Comparison of ENCODE assay signal across 17 mouse cellular contexts in the genomic region with DNA sequence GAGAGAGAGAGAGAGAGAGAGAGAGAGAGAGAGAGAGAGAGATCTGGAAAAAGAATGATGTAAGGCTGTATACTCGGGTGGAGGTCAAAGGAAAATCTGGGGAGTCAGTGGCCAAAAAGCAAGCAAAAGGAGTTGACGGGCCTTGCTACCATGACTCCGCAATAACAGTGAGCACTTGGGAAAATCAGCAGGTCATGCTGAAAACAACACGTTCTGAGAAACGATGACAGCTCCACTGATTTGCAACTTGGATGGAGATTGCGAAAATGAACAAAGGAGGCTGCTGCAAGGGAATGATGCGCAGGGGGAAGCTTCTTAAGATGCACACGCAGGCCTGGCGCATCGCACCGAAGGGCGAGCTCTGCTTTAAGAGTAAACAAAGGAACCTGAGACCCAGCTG. TPM values are rescaled to one million over a fixed set of nuclear protein-coding genes. Genes with fewer than 3 reads are reported as not detected.
A peak's percentile ranks its signal among the peaks of the same experiment; 100 is the strongest.
DNase-seq lines count a peak whose midpoint lies in the region; ATAC-seq and TF ChIP-seq lines count a peak whose summit lies in the region.
"Had no signal": no experiment of that assay in that cellular context is flagged by ENCODE, and none has a peak within 500 bp of the region (broad histone marks: within the 10 kb centered on the region; RNA-seq: fewer than 3 reads in every experiment).

No protein-coding gene starts in this region.

- DNase-seq in heart, adult 2 months: peak; percentile 19 to 32
- peak; percentile 88 for DNase-seq in NIH3T3 (ENCODE audit: low read depth)
- peak; percentile 17 for DNase-seq in embryo, embryonic 11.5 days (ENCODE audit: low read depth, low spot score)
- DNase-seq in heart, postnatal 14 days: peak; percentile 5 to 12
- DNase-seq in adrenal gland, adult 2 months: no peak
- DNase-seq in liver, embryonic 11.5 days (ENCODE audit: low spot score): no peak
- no peak for DNase-seq in testis, postnatal 14 days (ENCODE audit: low spot score)
- DNase-seq: adrenal gland, postnatal 10 days; cerebellum, adult 11 months; layer of hippocampus, postnatal 36 days; lung, postnatal 10 days; right cerebral cortex, postnatal 14 days; thymus, postnatal 36 days had no signal

- H3K27ac ChIP-seq in heart, adult 2 months: no peak overlapping the region
- H3K27ac ChIP-seq in heart, embryonic 11.5 days (ENCODE audit: low read depth, low read length): no peak overlapping the region
- H3K27ac ChIP-seq in liver, embryonic 11.5 days (ENCODE audit: low read depth, low read length): no peak overlapping the region
- H3K27ac ChIP-seq: limb, embryonic 15.5 days; midbrain, embryonic 13.5 days had no signal

- no peaks in the 10 kb centered on the region for H3K4me1 ChIP-seq in heart, adult 2 months (ENCODE audit: control insufficient read depth, insufficient read depth, low read length)
- H3K4me1 ChIP-seq in heart, embryonic 11.5 days (ENCODE audit: control insufficient read depth, insufficient read depth, low read length): no peaks in the 10 kb centered on the region
- H3K4me1 ChIP-seq in liver, embryonic 11.5 days (replicated peaks; ENCODE audit: control insufficient read depth, insufficient read depth, low read length): no peaks in the 10 kb centered on the region

- H3K79me2 ChIP-seq in heart, adult 2 months (replicated peaks; ENCODE audit: control insufficient read depth, insufficient read depth, low read length): no peaks in the 10 kb centered on the region

- no peak overlapping the region for H3K4me2 ChIP-seq in heart, embryonic 11.5 days
- H3K4me2 ChIP-seq in liver, embryonic 11.5 days: no peak overlapping the region
- H3K4me2 ChIP-seq: limb, embryonic 15.5 days; midbrain, embryonic 13.5 days had no signal

- intact Hi-C loops in heart, adult 2 months (cut with DNase I): no loop called here
- intact Hi-C loops in heart, postnatal 14 days (cut with DNase I): no loop called here

- TF ChIP-seq CTCF in heart, adult 2 months (IDR thresholded peaks at IDR 0.05): no peak

- 67% methylated on average over 12 of the region's 12 CpGs for WGBS in heart, adult 2 months
- 57% methylated on average over 12 of the region's 12 CpGs for WGBS in heart, embryonic 11.5 days (ENCODE audit: insufficient replicate concordance)
- WGBS in liver, embryonic 11.5 days: 65% methylated on average over 12 of the region's 12 CpGs

- H3K4me3 ChIP-seq in heart, adult 2 months: no peak overlapping the region
- H3K4me3 ChIP-seq in heart, embryonic 11.5 days (ENCODE audit: low read depth, low read length): no peak overlapping the region
- no peak overlapping the region for H3K4me3 ChIP-seq in liver, embryonic 11.5 days (ENCODE audit: low read depth, low read length)
- H3K4me3 ChIP-seq: limb, embryonic 15.5 days; midbrain, embryonic 13.5 days had no signal

- H3K36me3 ChIP-seq in heart, adult 2 months (ENCODE audit: control insufficient read depth, insufficient read depth, low read length): no peaks in the 10 kb centered on the region
- H3K36me3 ChIP-seq in heart, embryonic 11.5 days (ENCODE audit: control insufficient read depth, insufficient read depth, low read length): no peaks in the 10 kb centered on the region
- no peaks in the 10 kb centered on the region for H3K36me3 ChIP-seq in liver, embryonic 11.5 days (ENCODE audit: control insufficient read depth, insufficient read depth, low read length)
- H3K36me3 ChIP-seq: limb, embryonic 15.5 days; midbrain, embryonic 13.5 days had no signal

- TF ChIP-seq EP300 in heart, adult 2 months (IDR thresholded peaks at IDR 0.05; ENCODE audit: insufficient read depth, low read depth, low read length): no peak

- no peak for ATAC-seq in heart, embryonic 11.5 days (replicated peaks; ENCODE audit: insufficient number of reproducible peaks, low FRiP score, low TSS enrichment)
- no peak for ATAC-seq in liver, embryonic 11.5 days (replicated peaks; ENCODE audit: low FRiP score)
- ATAC-seq: midbrain, embryonic 13.5 days; Patski had no signal

- H3K9ac ChIP-seq in heart, adult 2 months (ENCODE audit: low read depth, low read length): no peak overlapping the region
- no peak overlapping the region for H3K9ac ChIP-seq in heart, embryonic 11.5 days (ENCODE audit: low read depth, low read length)
- no peak overlapping the region for H3K9ac ChIP-seq in liver, embryonic 11.5 days (ENCODE audit: low read depth, low read length)
- H3K9ac ChIP-seq: limb, embryonic 15.5 days; midbrain, embryonic 13.5 days had no signal

- H3K27me3 ChIP-seq in heart, adult 2 months (ENCODE audit: control insufficient read depth, insufficient read depth, low read length): no peaks in the 10 kb centered on the region
- H3K27me3 ChIP-seq in heart, embryonic 11.5 days (ENCODE audit: control insufficient read depth, insufficient read depth, low read length): no peaks in the 10 kb centered on the region
- H3K27me3 ChIP-seq in liver, embryonic 11.5 days (replicated peaks; ENCODE audit: control insufficient read depth, insufficient read depth, low read length): no peaks in the 10 kb centered on the region
- H3K27me3 ChIP-seq: limb, embryonic 15.5 days; midbrain, embryonic 13.5 days; Patski had no signal

- no peaks in the 10 kb centered on the region for H3K9me3 ChIP-seq in heart, embryonic 11.5 days (replicated peaks; ENCODE audit: control insufficient read depth, low read length)
- no peaks in the 10 kb centered on the region for H3K9me3 ChIP-seq in liver, embryonic 11.5 days (ENCODE audit: control insufficient read depth, low read length)
- H3K9me3 ChIP-seq: limb, embryonic 15.5 days; midbrain, embryonic 13.5 days had no signal

- no peak for TF ChIP-seq POLR2A in heart, adult 2 months (IDR thresholded peaks at IDR 0.05; ENCODE audit: insufficient read depth, low read depth, low read length)

RNA-seq across cellular contexts. Expression of a gene that starts 46.1 kb away (rescaled TPM):
- 1 to 10 TPM; 1.9 to 2.6 TPM for total RNA-seq in heart, adult 2 months (2021)
- 1.3 and 2.8 TPM in 2 replicates for polyA plus RNA-seq in heart, adult 2 months (2012; rRNA removed)
- polyA plus RNA-seq in heart, embryonic 11.5 days (2014; fragmentation: Nextera tagmentation; extraction: Ambion mirVana): 15.7 and 16.6 TPM in 2 replicates
- 1 to 10 TPM; 2.8 to 3.2 TPM for total RNA-seq in heart, postnatal 14 days (2021)
- 10 to 100 TPM; 19.9 to 27.2 TPM for total RNA-seq in adrenal gland, adult 2 months (2021)
- polyA plus RNA-seq in adrenal gland, adult 2 months (2012; rRNA removed): 24.8 and 32.1 TPM in 2 replicates
- polyA plus RNA-seq in liver, embryonic 11.5 days (2014; fragmentation: Nextera tagmentation; extraction: Ambion mirVana): 15.2 and 16.7 TPM in 2 replicates

Comparison
In these comparisons a context has a peak if more than half of its experiments do, and no peak if none do; other contexts are left out.
1. DNase-seq: peak in heart, adult 2 months (2 of 2), NIH3T3 (single experiment), embryo, embryonic 11.5 days (single experiment) and heart, postnatal 14 days (2 of 2); none in adrenal gland, adult 2 months (single experiment), liver, embryonic 11.5 days (single experiment) and testis, postnatal 14 days (single experiment).